Mouse (Mus musculus) ovary, postnatal 36 days (tissue): Measurements from ENCODE around the gene Hrk.

Source experiments
- DNase-seq: peaks from one replicate; pipeline ENCODE4 v3.0.0; 2022; ENCODE audit warnings: low spot score, mixed read lengths

The Hrk gene

GRCm38 (mm10) chr5:118223142-118223757 is 58.8 kb downstream of the Hrk start:
- no peak for DNase-seq

- no peak for DNase-seq
Measured at GRCm38 (mm10) chr5:118230071-118230611, 65.7 kb downstream of the Hrk start.

DNA sequence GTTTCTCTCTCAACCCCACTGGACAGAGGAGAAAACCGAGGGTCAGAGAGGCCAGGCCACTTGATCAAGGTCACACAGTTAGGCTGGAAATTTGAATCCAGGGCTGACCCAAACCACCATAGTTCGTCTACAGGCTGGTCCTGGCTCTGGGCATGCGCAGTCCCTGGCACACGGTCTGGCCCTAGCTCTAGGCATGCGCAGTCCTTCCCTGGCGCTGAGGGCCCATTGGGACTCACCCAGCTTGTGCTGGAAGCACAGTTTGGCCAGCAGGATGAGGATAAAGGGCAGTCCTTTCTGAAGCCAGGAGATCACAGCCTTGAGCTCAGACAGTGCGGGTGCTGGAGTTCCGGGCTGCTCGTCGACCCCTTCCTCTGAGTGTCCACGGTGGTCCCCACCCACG is 72.4 kb downstream of the Hrk start:
- peak; percentile 17 for DNase-seq
